Comparison of ENCODE assay signal across 13 mouse cellular contexts in the genomic region with DNA sequence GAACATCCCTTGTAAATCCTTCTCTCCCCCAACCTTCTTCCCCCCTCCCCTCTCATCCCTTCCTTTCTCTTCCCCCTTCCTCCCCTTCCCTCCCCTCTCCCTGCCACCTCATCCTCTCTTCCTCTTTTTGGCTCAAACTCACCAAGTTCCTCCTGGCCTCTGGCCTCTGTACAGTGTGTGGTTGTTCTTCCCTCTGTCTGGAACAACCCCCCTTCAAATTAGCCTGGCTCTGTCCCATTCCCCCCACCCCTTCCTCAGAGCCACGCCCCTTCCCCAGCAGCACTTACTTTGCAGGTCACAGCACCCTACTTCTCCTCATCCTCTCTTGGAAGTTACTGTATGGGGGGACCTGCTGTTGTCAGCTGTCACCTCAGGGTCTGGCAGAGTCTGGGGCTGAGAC. TPM values are rescaled to one million over a fixed set of nuclear protein-coding genes. Genes with fewer than 3 reads are reported as not detected.
DNase-seq lines count a peak whose midpoint lies in the region; ATAC-seq lines count a peak whose summit lies in the region.
"Had no signal": no experiment of that assay in that cellular context is flagged by ENCODE, and none has a peak within 500 bp of the region (broad histone marks: within the 10 kb centered on the region; RNA-seq: fewer than 3 reads in every experiment).

No protein-coding gene starts in this region.

- no peaks in the 10 kb centered on the region for H3K36me3 ChIP-seq in lung, embryonic 16.5 days (ENCODE audit: control insufficient read depth, insufficient read depth, low read length)
- no peaks in the 10 kb centered on the region for H3K36me3 ChIP-seq in liver, embryonic 15.5 days (replicated peaks)
- H3K36me3 ChIP-seq in stomach, embryonic 16.5 days (ENCODE audit: control insufficient read depth, insufficient read depth, low read length) = no peaks in the 10 kb centered on the region
- no peaks in the 10 kb centered on the region for H3K36me3 ChIP-seq in hindbrain, embryonic 12.5 days
- H3K36me3 ChIP-seq: heart, embryonic 15.5 days had no signal

- WGBS in lung, embryonic 16.5 days = 64% methylated on average over 1 of the region's 1 CpGs
- WGBS in liver, embryonic 15.5 days (ENCODE audit: insufficient replicate concordance) = 0% methylated on average over 1 of the region's 1 CpGs
- WGBS in stomach, embryonic 16.5 days = 48% methylated on average over 1 of the region's 1 CpGs
- WGBS in hindbrain, embryonic 12.5 days = 50% methylated on average over 1 of the region's 1 CpGs

- H3K4me1 ChIP-seq in lung, embryonic 16.5 days (replicated peaks; ENCODE audit: control insufficient read depth, insufficient read depth, low read length) = no peaks in the 10 kb centered on the region
- H3K4me1 ChIP-seq in liver, embryonic 15.5 days (replicated peaks) = no peaks in the 10 kb centered on the region
- no peaks in the 10 kb centered on the region for H3K4me1 ChIP-seq in stomach, embryonic 16.5 days (ENCODE audit: control insufficient read depth, insufficient read depth, low read length)
- no peaks in the 10 kb centered on the region for H3K4me1 ChIP-seq in hindbrain, embryonic 12.5 days
- H3K4me1 ChIP-seq: heart, embryonic 15.5 days had no signal

- no peaks in the 10 kb centered on the region for H3K9me3 ChIP-seq in lung, embryonic 16.5 days (ENCODE audit: control insufficient read depth, low read length)
- no peaks in the 10 kb centered on the region for H3K9me3 ChIP-seq in liver, embryonic 15.5 days (replicated peaks)
- H3K9me3 ChIP-seq in stomach, embryonic 16.5 days (replicated peaks; ENCODE audit: control insufficient read depth, low read length) = no peaks in the 10 kb centered on the region
- no peaks in the 10 kb centered on the region for H3K9me3 ChIP-seq in hindbrain, embryonic 12.5 days (replicated peaks)
- H3K9me3 ChIP-seq: heart, embryonic 15.5 days had no signal

- H3K4me2 ChIP-seq in lung, embryonic 16.5 days (ENCODE audit: low read depth, low read length) = no peak overlapping the region
- H3K4me2 ChIP-seq in liver, embryonic 15.5 days = no peak overlapping the region
- no peak overlapping the region for H3K4me2 ChIP-seq in stomach, embryonic 16.5 days (ENCODE audit: low read depth, low read length)
- no peak overlapping the region for H3K4me2 ChIP-seq in hindbrain, embryonic 12.5 days (replicated peaks)
- H3K4me2 ChIP-seq: heart, embryonic 15.5 days had no signal

- no peak overlapping the region for H3K9ac ChIP-seq in lung, embryonic 16.5 days (ENCODE audit: low read length)
- H3K9ac ChIP-seq in liver, embryonic 15.5 days = no peak overlapping the region
- H3K9ac ChIP-seq in stomach, embryonic 16.5 days (ENCODE audit: low read length) = no peak overlapping the region
- no peak overlapping the region for H3K9ac ChIP-seq in hindbrain, embryonic 12.5 days
- H3K9ac ChIP-seq: heart, embryonic 15.5 days had no signal

- no peak overlapping the region for H3K4me3 ChIP-seq in lung, embryonic 16.5 days (ENCODE audit: low read length)
- H3K4me3 ChIP-seq in liver, embryonic 15.5 days (replicated peaks) = no peak overlapping the region
- H3K4me3 ChIP-seq in stomach, embryonic 16.5 days (replicated peaks; ENCODE audit: low read length) = no peak overlapping the region
- no peak overlapping the region for H3K4me3 ChIP-seq in hindbrain, embryonic 12.5 days
- H3K4me3 ChIP-seq: heart, embryonic 15.5 days had no signal

- DNase-seq in adrenal gland, adult 2 months = peak; percentile 21
- no peak for DNase-seq in adrenal gland, adult 18-20 months (ENCODE audit: low spot score in 2 of 2)
- no peak for DNase-seq in lung, postnatal 25 days (ENCODE audit: low spot score)
- no peak for DNase-seq in layer of hippocampus, adult 9-11 months
- DNase-seq: right cerebral cortex, postnatal 14 days had no signal

- H3K27ac ChIP-seq in lung, embryonic 16.5 days (ENCODE audit: low read length) = no peak overlapping the region
- no peak overlapping the region for H3K27ac ChIP-seq in liver, embryonic 15.5 days (replicated peaks)
- no peak overlapping the region for H3K27ac ChIP-seq in stomach, embryonic 16.5 days (ENCODE audit: low read length)
- no peak overlapping the region for H3K27ac ChIP-seq in hindbrain, embryonic 12.5 days
- H3K27ac ChIP-seq: heart, embryonic 15.5 days had no signal

- H3K27me3 ChIP-seq in lung, embryonic 16.5 days (ENCODE audit: control insufficient read depth, insufficient read depth, low read depth, low read length) = no peaks in the 10 kb centered on the region
- no peaks in the 10 kb centered on the region for H3K27me3 ChIP-seq in liver, embryonic 15.5 days
- no peaks in the 10 kb centered on the region for H3K27me3 ChIP-seq in stomach, embryonic 16.5 days (ENCODE audit: control insufficient read depth, insufficient read depth, low read length)
- no peaks in the 10 kb centered on the region for H3K27me3 ChIP-seq in hindbrain, embryonic 12.5 days
- H3K27me3 ChIP-seq: heart, embryonic 15.5 days had no signal

- ATAC-seq in lung, embryonic 16.5 days (ENCODE audit: low read depth) = peak; percentile 51; the same call in 1 of the 2 replicates
- ATAC-seq in liver, embryonic 15.5 days (ENCODE audit: insufficient read depth) = peak; percentile 40; the same call in 1 of the 2 replicates
- ATAC-seq in stomach, embryonic 16.5 days (ENCODE audit: insufficient read depth, low FRiP score) = peak; percentile 44; the same call in 1 of the 2 replicates
- no peak for ATAC-seq in hindbrain, embryonic 12.5 days (ENCODE audit: low FRiP score)
- ATAC-seq: activated CD4-positive, CD25-positive, alpha-beta regulatory T cell, adult 4 months had no signal

RNA-seq across cellular contexts. Expression of a gene that starts 34.1 kb away (rescaled TPM):
- total RNA-seq in adrenal gland, adult 2 months (2021) = 100 to 1,000 TPM in 1 of 2 experiments, 10 to 100 TPM in 1; 61.4 to 112 TPM
- 51.0 and 53.5 TPM in 2 replicates for polyA plus RNA-seq in adrenal gland, adult 2 months (2012; rRNA removed)
- 10 to 100 TPM; 45.1 to 82.7 TPM for total RNA-seq in adrenal gland, adult 18-20 months (2021)
- polyA plus RNA-seq in lung, embryonic 16.5 days (2015; fragmentation: Nextera tagmentation; extraction: Ambion mirVana) = 62.1 and 66.0 TPM in 2 replicates
- polyA plus RNA-seq in liver, embryonic 15.5 days (2015; fragmentation: Nextera tagmentation; extraction: Ambion mirVana) = 19.8 and 22.4 TPM in 2 replicates
- 28.0 and 31.0 TPM in 2 replicates for polyA plus RNA-seq in stomach, embryonic 16.5 days (2015; fragmentation: Nextera tagmentation; extraction: Ambion mirVana)
- polyA plus RNA-seq in hindbrain, embryonic 12.5 days (2016; fragmentation: Nextera tagmentation; extraction: Ambion mirVana) = 9.6 and 10.4 TPM in 2 replicates

RNA-seq across cellular contexts. Expression of a gene that starts 34.6 kb away (rescaled TPM):
- total RNA-seq in adrenal gland, adult 2 months (2021) = under 1 TPM; 0.37 to 0.59 TPM
- 0.18 and 0.38 TPM in 2 replicates for polyA plus RNA-seq in adrenal gland, adult 2 months (2012; rRNA removed)
- total RNA-seq in adrenal gland, adult 18-20 months (2021) = under 1 TPM; 0.61 to 0.66 TPM
- 6.5 and 7.5 TPM in 2 replicates for polyA plus RNA-seq in lung, embryonic 16.5 days (2015; fragmentation: Nextera tagmentation; extraction: Ambion mirVana)
- 2.4 and 3.4 TPM in 2 replicates for polyA plus RNA-seq in liver, embryonic 15.5 days (2015; fragmentation: Nextera tagmentation; extraction: Ambion mirVana)
- 8.8 and 10.0 TPM in 2 replicates for polyA plus RNA-seq in stomach, embryonic 16.5 days (2015; fragmentation: Nextera tagmentation; extraction: Ambion mirVana)
- polyA plus RNA-seq in hindbrain, embryonic 12.5 days (2016; fragmentation: Nextera tagmentation; extraction: Ambion mirVana) = 0.89 and 1.4 TPM in 2 replicates
- total RNA-seq: gastrocnemius, adult 18-20 months had no signal

RNA-seq across cellular contexts. Expression of a gene that starts 34.9 kb away (rescaled TPM):
- total RNA-seq in adrenal gland, adult 2 months (2021) = 10 to 100 TPM in 1 of 2 experiments, 1 to 10 TPM in 1; 9.2 to 13.7 TPM
- 17.5 and 24.0 TPM in 2 replicates for polyA plus RNA-seq in adrenal gland, adult 2 months (2012; rRNA removed)
- total RNA-seq in adrenal gland, adult 18-20 months (2021) = 10 to 100 TPM in 1 of 2 experiments, 1 to 10 TPM in 1; 6.8 to 19.1 TPM
- polyA plus RNA-seq in lung, embryonic 16.5 days (2015; fragmentation: Nextera tagmentation; extraction: Ambion mirVana) = 85.0 and 88.3 TPM in 2 replicates
- 28.1 and 31.2 TPM in 2 replicates for polyA plus RNA-seq in liver, embryonic 15.5 days (2015; fragmentation: Nextera tagmentation; extraction: Ambion mirVana)
- 99.6 and 107 TPM in 2 replicates for polyA plus RNA-seq in stomach, embryonic 16.5 days (2015; fragmentation: Nextera tagmentation; extraction: Ambion mirVana)
- 16.6 and 20.2 TPM in 2 replicates for polyA plus RNA-seq in hindbrain, embryonic 12.5 days (2016; fragmentation: Nextera tagmentation; extraction: Ambion mirVana)

RNA-seq across cellular contexts. Expression of a gene that starts 43.1 kb away (rescaled TPM):
- total RNA-seq in adrenal gland, adult 2 months (2021) = 1 to 10 TPM; 1.3 to 1.4 TPM
- 4.4 and 9.9 TPM in 2 replicates for polyA plus RNA-seq in adrenal gland, adult 2 months (2012; rRNA removed)
- 1 to 10 TPM; 1.9 to 2.3 TPM for total RNA-seq in adrenal gland, adult 18-20 months (2021)
- 4.9 and 5.6 TPM in 2 replicates for polyA plus RNA-seq in lung, embryonic 16.5 days (2015; fragmentation: Nextera tagmentation; extraction: Ambion mirVana)
- 0.17 and 0.26 TPM in 2 replicates for polyA plus RNA-seq in liver, embryonic 15.5 days (2015; fragmentation: Nextera tagmentation; extraction: Ambion mirVana)
- polyA plus RNA-seq in stomach, embryonic 16.5 days (2015; fragmentation: Nextera tagmentation; extraction: Ambion mirVana) = 22.2 and 25.8 TPM in 2 replicates
- polyA plus RNA-seq in hindbrain, embryonic 12.5 days (2016; fragmentation: Nextera tagmentation; extraction: Ambion mirVana) = 26.3 and 29.8 TPM in 2 replicates
- total RNA-seq: ES-E14 had no signal
- polyA plus RNA-seq: activated CD4-positive, CD25-positive, alpha-beta regulatory T cell, adult 4 months had no signal

RNA-seq across cellular contexts. Expression of a gene that starts 48.8 kb away (rescaled TPM):
- total RNA-seq in adrenal gland, adult 2 months (2021) = 100 to 1,000 TPM; 307 to 317 TPM
- polyA plus RNA-seq in adrenal gland, adult 2 months (2012; rRNA removed) = 480 and 501 TPM in 2 replicates
- 100 to 1,000 TPM; 193 to 280 TPM for total RNA-seq in adrenal gland, adult 18-20 months (2021)
- polyA plus RNA-seq in lung, embryonic 16.5 days (2015; fragmentation: Nextera tagmentation; extraction: Ambion mirVana) = 105 and 119 TPM in 2 replicates
- polyA plus RNA-seq in liver, embryonic 15.5 days (2015; fragmentation: Nextera tagmentation; extraction: Ambion mirVana) = 88.6 and 99.1 TPM in 2 replicates
- polyA plus RNA-seq in stomach, embryonic 16.5 days (2015; fragmentation: Nextera tagmentation; extraction: Ambion mirVana) = 127 and 129 TPM in 2 replicates
- 25.3 and 34.7 TPM in 2 replicates for polyA plus RNA-seq in hindbrain, embryonic 12.5 days (2016; fragmentation: Nextera tagmentation; extraction: Ambion mirVana)
- total RNA-seq: ES-E14 had no signal
- polyA plus RNA-seq: activated CD4-positive, CD25-positive, alpha-beta regulatory T cell, adult 4 months had no signal
